In the genomic region with DNA sequence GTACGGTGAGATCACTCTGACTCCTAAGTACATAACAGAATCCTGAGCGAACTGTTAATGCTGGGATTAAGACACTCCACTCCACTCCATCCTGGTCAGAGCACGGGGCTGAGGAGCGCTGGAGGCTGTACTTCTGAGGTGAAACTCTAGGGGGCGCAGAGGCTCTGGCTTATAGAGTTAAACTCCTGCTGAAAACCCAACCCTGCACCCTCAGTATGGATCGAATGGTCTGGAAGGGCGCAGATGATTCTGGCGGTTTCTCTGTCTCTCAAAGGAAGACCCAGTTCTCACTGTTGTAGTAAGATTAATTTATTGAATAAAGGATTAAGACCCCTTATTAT, we compare ENCODE assay signal across 8 mouse cellular contexts. TPM values are rescaled to one million over a fixed set of nuclear protein-coding genes. Genes with fewer than 3 reads are reported as not detected.
DNase-seq lines count a peak whose midpoint lies in the region; ATAC-seq and TF ChIP-seq lines count a peak whose summit lies in the region.

No protein-coding gene starts in this region.

- H3K27ac ChIP-seq in CH12.LX (ENCODE audit: insufficient read depth, low read depth) = no peak overlapping the region
- no peak overlapping the region for H3K27ac ChIP-seq in liver, embryonic 12.5 days

- ATAC-seq in liver, embryonic 12.5 days = peak; percentile 27; the same call in 1 of the 2 replicates

- peak; percentile 72 to 79 for TF ChIP-seq CTCF in CH12.LX (conservative IDR thresholded peaks at IDR 0.05 in 1 of 2, IDR thresholded peaks at IDR 0.05 in 1 of 2; ENCODE audit: low read depth in 2 of 2, low read length in 2 of 2)

- 14% methylated on average over 8 of the region's 8 CpGs for WGBS in liver, embryonic 12.5 days (ENCODE audit: insufficient replicate concordance)

- in situ Hi-C loops in CH12.LX (cut with MboI; ENCODE audit: low pct_ligation_motif_present, low pct_unique_long_range_greater_than_20kb, low sequenced_read_pairs) = no loop called here

- H3K9ac ChIP-seq in CH12.LX (ENCODE audit: insufficient read depth, low read depth) = no peak overlapping the region
- H3K9ac ChIP-seq in liver, embryonic 12.5 days = no peak overlapping the region

- TF ChIP-seq EP300 in CH12.LX (IDR thresholded peaks at IDR 0.05; ENCODE audit: low read length) = no peak

- H3K27me3 ChIP-seq in CH12.LX (replicated peaks) = peaks cover 43% of the 10 kb centered on the region
- peaks cover 93% of the 10 kb centered on the region for H3K27me3 ChIP-seq in liver, embryonic 12.5 days (replicated peaks)

- H3K4me2 ChIP-seq in CH12.LX (ENCODE audit: insufficient read depth, low read depth, poor library complexity, severe bottlenecking) = no peak overlapping the region
- H3K4me2 ChIP-seq in liver, embryonic 12.5 days = no peak overlapping the region

- H3K79me2 ChIP-seq in CH12.LX (replicated peaks; ENCODE audit: control insufficient read depth, extremely low read depth, insufficient read depth, poor library complexity, severe bottlenecking) = no peaks in the 10 kb centered on the region

- peak; percentile 66 for TF ChIP-seq RAD21 in CH12.LX (IDR thresholded peaks at IDR 0.05; ENCODE audit: low read depth, low read length)

- DNase-seq in 416B (ENCODE audit: low read depth) (peak; percentile 61), CH12.LX (ENCODE audit: extremely low read depth) (peak; percentile 56)
- DNase-seq in c-Kit-positive CD71-positive TER-119-positive erythroid progenitor cells, embryonic 14.5 days (ENCODE audit: low spot score) = peak; percentile 40
- peak; percentile 57 for DNase-seq in forelimb bud, embryonic 11.5 days (ENCODE audit: low read depth, low spot score)
- DNase-seq in kidney, adult 11 months = peak; percentile 35
- peak; percentile 59 for DNase-seq in ovary, postnatal 14 days (ENCODE audit: low spot score)
- DNase-seq in urinary bladder, postnatal 25 days (ENCODE audit: low spot score) = peak; percentile 73

- no peaks in the 10 kb centered on the region for H3K36me3 ChIP-seq in CH12.LX (replicated peaks in 1 of 2; ENCODE audit: control insufficient read depth in 1 of 2, insufficient read depth in 1 of 2, low read length in 1 of 2)
- H3K36me3 ChIP-seq in liver, embryonic 12.5 days = no peaks in the 10 kb centered on the region

- no peak for TF ChIP-seq POLR2A in CH12.LX (IDR thresholded peaks at IDR 0.05; ENCODE audit: low read depth, low read length)

- no peaks in the 10 kb centered on the region for H3K9me3 ChIP-seq in CH12.LX (replicated peaks; ENCODE audit: low read length)
- no peaks in the 10 kb centered on the region for H3K9me3 ChIP-seq in liver, embryonic 12.5 days (replicated peaks)

- H3K4me1 ChIP-seq in CH12.LX (ENCODE audit: control insufficient read depth in 1 of 2, insufficient read depth in 2 of 2) = peaks cover 0 to 2% of the 10 kb centered on the region in 2 experiments; a peak in 1 of 4 replicates
- no peaks in the 10 kb centered on the region for H3K4me1 ChIP-seq in liver, embryonic 12.5 days

- dilution Hi-C loops in CH12.LX (cut with MboI; ENCODE audit: extremely low pct_ligation_motif_present, extremely low pct_unique_long_range_greater_than_20kb, low sequenced_read_pairs) = no loop called here

- H3K4me3 ChIP-seq in CH12.LX (replicated peaks in 1 of 3; ENCODE audit: low read depth in 2 of 3, low read length in 2 of 3, poor library complexity in 1 of 3) = no peak overlapping the region
- no peak overlapping the region for H3K4me3 ChIP-seq in liver, embryonic 12.5 days

TF ChIP-seq in CH12.LX, 34 proteins besides CTCF, POLR2A, EP300 and RAD21:
- TF ChIP-seq SMC3 (IDR thresholded peaks at IDR 0.05; ENCODE audit: low read depth, low read length) (peak; percentile 60), ZKSCAN1 (IDR thresholded peaks at IDR 0.05; ENCODE audit: borderline replicate concordance, low read depth, low read length) (no peak)

RNA-seq across cellular contexts. Expression of a gene that starts 8.1 kb away (rescaled TPM):
- total RNA-seq in CH12.LX (2012; rRNA removed) (1.8 and 5.2 TPM in 2 replicates), CH12.LX (2014; rRNA removed) (2.4 and 3.2 TPM in 2 replicates)
- 2.1 TPM in 2 replicates for polyA plus RNA-seq in CH12.LX (2012; ENCODE audit: insufficient read length, low read depth)
- polyA plus RNA-seq in liver, embryonic 12.5 days (2016; fragmentation: Nextera tagmentation; extraction: Ambion mirVana) = 0.97 and 1.4 TPM in 2 replicates

RNA-seq across cellular contexts. Expression of a gene that starts 23.3 kb away (rescaled TPM):
- total RNA-seq in CH12.LX (2012; rRNA removed) (0.59 and 0.92 TPM in 2 replicates), CH12.LX (2014; rRNA removed) (0.46 and 0.62 TPM in 2 replicates)
- polyA plus RNA-seq in CH12.LX (2012; ENCODE audit: insufficient read length, low read depth) = 1.6 and 1.7 TPM in 2 replicates
- polyA plus RNA-seq in liver, embryonic 12.5 days (2016; fragmentation: Nextera tagmentation; extraction: Ambion mirVana) = 0.48 and 0.56 TPM in 2 replicates

RNA-seq across cellular contexts. Expression of a gene that starts 27.9 kb away (rescaled TPM):
- total RNA-seq in CH12.LX (2012; rRNA removed) (not detected in 2 replicates), CH12.LX (2014; rRNA removed) (not detected in 2 replicates)
- not detected in 2 replicates for polyA plus RNA-seq in CH12.LX (2012; ENCODE audit: insufficient read length, low read depth)
- 0.10 and 0.31 TPM in 2 replicates for polyA plus RNA-seq in liver, embryonic 12.5 days (2016; fragmentation: Nextera tagmentation; extraction: Ambion mirVana)

RNA-seq across cellular contexts. Expression of a gene that starts 28.6 kb away (rescaled TPM):
- total RNA-seq in CH12.LX (2012; rRNA removed) (0.25 TPM in 1 of 2 replicates, not detected in the other), CH12.LX (2014; rRNA removed) (not detected in 2 replicates)
- polyA plus RNA-seq in CH12.LX (2012; ENCODE audit: insufficient read length, low read depth) = not detected in 2 replicates
- polyA plus RNA-seq in liver, embryonic 12.5 days (2016; fragmentation: Nextera tagmentation; extraction: Ambion mirVana) = 0.62 and 0.66 TPM in 2 replicates

RNA-seq across cellular contexts. Expression of a gene that starts 39.8 kb away (rescaled TPM):
- total RNA-seq in CH12.LX (2012; rRNA removed) (86.8 and 90.3 TPM in 2 replicates), CH12.LX (2014; rRNA removed) (57.7 and 58.6 TPM in 2 replicates)
- 114 and 124 TPM in 2 replicates for polyA plus RNA-seq in CH12.LX (2012; ENCODE audit: insufficient read length, low read depth)
- 66.2 and 70.4 TPM in 2 replicates for polyA plus RNA-seq in liver, embryonic 12.5 days (2016; fragmentation: Nextera tagmentation; extraction: Ambion mirVana)
